Mouse (Mus musculus): ENCODE data around the gene Nmbr. TPM values are rescaled to one million over a fixed set of nuclear protein-coding genes. Genes with fewer than 3 reads are reported as not detected.

The Nmbr gene
- polyA plus RNA-seq, 1 experiment from 2014 or later, result 0.67 TPM

DNA sequence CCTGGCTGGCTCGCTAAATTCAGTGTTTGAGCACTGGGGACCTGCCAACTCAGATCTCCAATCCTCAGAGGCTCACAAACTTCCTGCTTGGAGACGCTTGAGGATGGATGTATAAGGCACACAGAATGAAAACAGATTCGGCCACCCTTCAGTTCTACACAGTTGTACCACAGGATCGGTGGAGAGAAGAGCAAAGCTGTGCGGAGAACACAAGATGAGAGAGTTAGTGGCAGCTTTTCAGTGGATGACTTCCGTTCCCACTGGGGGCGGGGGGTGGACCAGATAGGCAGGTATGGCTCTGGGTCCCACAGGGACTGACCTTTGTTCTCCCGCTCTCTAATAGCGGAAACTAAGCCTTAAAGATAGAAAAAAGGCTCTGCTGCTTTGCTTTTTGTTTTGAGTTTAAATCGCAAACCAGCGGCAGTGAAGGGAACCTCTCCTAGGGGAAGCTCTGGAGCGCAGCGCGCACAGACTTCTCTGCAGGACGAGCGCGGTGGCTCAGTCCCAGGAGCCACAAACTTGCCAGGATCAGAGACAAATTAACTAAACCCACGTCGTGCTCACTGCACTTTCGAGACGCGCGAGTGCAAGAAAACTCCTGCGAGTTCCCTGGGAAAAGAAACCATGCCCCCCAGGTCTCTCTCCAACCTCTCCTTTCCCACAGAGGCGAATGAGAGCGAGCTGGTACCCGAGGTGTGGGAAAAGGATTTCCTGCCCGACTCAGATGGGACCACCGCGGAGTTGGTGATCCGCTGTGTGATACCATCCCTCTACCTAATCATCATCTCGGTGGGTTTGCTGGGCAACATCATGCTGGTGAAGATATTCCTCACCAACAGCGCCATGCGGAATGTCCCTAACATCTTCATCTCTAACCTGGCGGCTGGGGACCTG lies 54.5 kb downstream of the Nmbr start:
- Histone ChIP-seq H3K27ac (no peak overlapping the region), H3K36me3 (no peaks in the 10 kb centered on the region), H3K4me2 (replicated peaks) (peak overlapping the region; percentile 78), H3K9me3 (no peaks in the 10 kb centered on the region), H3K4me1 (replicated peaks) (peaks cover 11% of the 10 kb centered on the region), H3K27me3 (peaks cover 4% of the 10 kb centered on the region; the same call in 1 of the 2 replicates), H3K9ac (replicated peaks) (peak overlapping the region; percentile 46; the same call in 1 of the 2 replicates), H3K4me3 (replicated peaks) (peak overlapping the region; percentile 44)
- peak; percentile 66; the same call in 1 of the 2 replicates for ATAC-seq
- WGBS, result 2% methylated on average over 35 of the region's 35 CpGs

DNA sequence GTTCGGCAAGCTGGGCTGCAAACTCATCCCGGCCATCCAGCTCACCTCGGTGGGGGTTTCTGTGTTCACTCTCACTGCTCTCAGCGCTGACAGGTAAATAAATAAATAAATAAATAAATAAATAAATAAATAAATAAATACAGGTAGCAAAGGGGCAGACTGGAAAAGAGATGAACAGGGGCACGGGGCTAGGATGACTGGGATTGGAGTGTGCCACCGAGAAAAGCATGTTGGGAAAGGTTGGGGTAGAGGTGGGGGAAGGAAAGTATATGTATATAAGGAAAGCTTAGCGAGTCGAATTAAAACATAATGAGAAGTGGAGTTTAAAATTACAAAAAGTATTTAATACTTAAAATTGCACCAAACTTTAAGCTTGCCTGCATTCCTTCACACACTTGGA lies 55.2 kb downstream of the Nmbr start:
- ATAC-seq, result peak; percentile 48; the same call in 1 of the 2 replicates
- peaks cover 11% of the 10 kb centered on the region for H3K4me1 ChIP-seq (replicated peaks)
- peak overlapping the region; percentile 44 for H3K4me3 ChIP-seq (replicated peaks)
- H3K9me3 ChIP-seq, result no peaks in the 10 kb centered on the region
- peak overlapping the region; percentile 78 for H3K4me2 ChIP-seq (replicated peaks)
- WGBS, result 24% methylated on average over 8 of the region's 8 CpGs
- peak overlapping the region; percentile 46; the same call in 1 of the 2 replicates for H3K9ac ChIP-seq (replicated peaks)
- H3K36me3 ChIP-seq, result no peaks in the 10 kb centered on the region
- peaks cover 4% of the 10 kb centered on the region; the same call in 1 of the 2 replicates for H3K27me3 ChIP-seq
- H3K27ac ChIP-seq, result no peak overlapping the region

GRCm38 (mm10) chr10:14770227-14770910 lies 65.0 kb downstream of the Nmbr start:
- no peaks in the 10 kb centered on the region for H3K9me3 ChIP-seq
- H3K9ac ChIP-seq (replicated peaks), result no peak overlapping the region
- ATAC-seq, result no peak
- H3K4me3 ChIP-seq (replicated peaks), result no peak overlapping the region
- H3K36me3 ChIP-seq, result no peaks in the 10 kb centered on the region
- no peak overlapping the region for H3K27ac ChIP-seq
- peaks cover 6% of the 10 kb centered on the region; the same call in 1 of the 2 replicates for H3K4me1 ChIP-seq (replicated peaks)
- no peak overlapping the region for H3K4me2 ChIP-seq (replicated peaks)
- 85% methylated on average over 10 of the region's 10 CpGs for WGBS
- no peaks in the 10 kb centered on the region for H3K27me3 ChIP-seq

DNA sequence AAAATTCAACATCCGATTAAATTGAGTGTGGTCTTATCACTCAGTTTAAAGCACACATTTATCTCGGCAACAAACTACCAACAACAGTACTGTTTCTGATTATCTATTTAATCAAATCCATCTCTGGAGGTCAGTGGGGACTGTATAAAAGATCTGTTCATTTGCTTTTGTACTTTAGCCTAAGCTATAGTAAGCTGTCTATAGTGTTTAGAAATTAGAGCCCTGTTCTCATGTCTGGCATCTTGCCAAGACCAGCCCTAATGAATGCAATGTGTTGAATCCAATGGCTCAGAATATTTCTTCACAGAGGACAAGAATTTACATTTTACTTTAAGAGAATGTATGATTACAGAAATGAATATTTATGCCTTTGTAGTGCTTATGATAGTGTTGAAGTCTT lies 69.1 kb downstream of the Nmbr start:
- ATAC-seq, result peak; percentile 76
- Histone ChIP-seq H3K9ac (replicated peaks) (no peak overlapping the region), H3K27ac (no peak overlapping the region), H3K27me3 (no peaks in the 10 kb centered on the region), H3K4me3 (replicated peaks) (no peak overlapping the region), H3K9me3 (no peaks in the 10 kb centered on the region), H3K36me3 (no peaks in the 10 kb centered on the region), H3K4me1 (replicated peaks) (peaks cover 6% of the 10 kb centered on the region; the same call in 1 of the 2 replicates), H3K4me2 (replicated peaks) (no peak overlapping the region)
- WGBS, result 46% methylated on average over 2 of the region's 2 CpGs

DNA sequence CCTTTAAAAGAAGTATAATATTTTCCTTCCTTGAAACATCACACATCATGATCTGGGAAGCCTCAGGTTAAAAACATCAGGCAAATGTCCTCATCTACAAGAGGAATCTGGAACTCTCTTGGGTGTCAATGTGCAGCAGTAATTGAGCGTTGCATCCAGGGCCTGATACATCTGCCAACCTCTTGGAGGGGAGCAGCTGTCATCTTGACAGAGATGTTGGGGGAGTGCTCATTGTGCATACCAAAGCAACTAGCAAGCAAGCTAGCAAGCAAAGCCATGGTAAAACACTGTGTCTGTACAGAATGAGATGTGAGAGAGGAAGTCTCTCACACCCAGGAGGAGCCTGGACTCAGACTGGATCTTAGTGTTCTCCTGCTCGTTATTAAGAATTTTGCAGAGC lies 84.6 kb downstream of the Nmbr start:
- no peak overlapping the region for H3K9ac ChIP-seq (replicated peaks)
- H3K27me3 ChIP-seq, result no peaks in the 10 kb centered on the region
- no peaks in the 10 kb centered on the region for H3K4me1 ChIP-seq (replicated peaks)
- no peaks in the 10 kb centered on the region for H3K9me3 ChIP-seq
- no peaks in the 10 kb centered on the region for H3K36me3 ChIP-seq
- 0 out of 2 replicates have a peak, but pooled peaks have one; percentile 43 for ATAC-seq
- 67% methylated on average over 2 of the region's 2 CpGs for WGBS
- H3K27ac ChIP-seq, result no peak overlapping the region
- H3K4me3 ChIP-seq (replicated peaks), result no peak overlapping the region
- no peak overlapping the region for H3K4me2 ChIP-seq (replicated peaks)

GRCm38 (mm10) chr10:14816970-14817369 lies 111.6 kb downstream of the Nmbr start:
- Histone ChIP-seq H3K27me3 (no peaks in the 10 kb centered on the region), H3K4me1 (replicated peaks) (no peaks in the 10 kb centered on the region), H3K4me3 (replicated peaks) (no peak overlapping the region), H3K4me2 (replicated peaks) (no peak overlapping the region), H3K9ac (replicated peaks) (no peak overlapping the region), H3K27ac (no peak overlapping the region), H3K9me3 (no peaks in the 10 kb centered on the region), H3K36me3 (no peaks in the 10 kb centered on the region)
- 75% methylated on average over 4 of the region's 4 CpGs for WGBS
- no peak for ATAC-seq

Other genes starting within 250 kb of the Nmbr start
- 1.1 and 1.3 TPM in 2 replicates for gene Adgrg6, start 159.9 kb upstream of the Nmbr start, polyA plus RNA-seq (2015; fragmentation: Nextera tagmentation; extraction: Ambion mirVana)
- 204 and 228 TPM in 2 replicates for gene Vta1, start within 50 bp of the Nmbr start, polyA plus RNA-seq (2015; fragmentation: Nextera tagmentation; extraction: Ambion mirVana)
- gene Gje1, start 12.6 kb downstream of the Nmbr start, polyA plus RNA-seq (2015; fragmentation: Nextera tagmentation; extraction: Ambion mirVana), result not detected in 2 replicates

Measured in midbrain, embryonic 13.5 days (tissue).